Mouse (Mus musculus) forebrain, postnatal 0 days (tissue): ENCODE measurements at regions not wholly inside any gene's neighbourhood (a gene's known extent, or its start where the extent isn't known, plus 50 kb on each side); places are given as distances from the start of the nearest gene placed in this dataset.

Experiments
- ATAC-seq: fragments of 200-750 bp; cut with Nextera tagmentation; 2 replicates; pipeline ENCODE4 v1.8.0; 2017; ENCODE audit warnings: mild to moderate bottlenecking, moderate library complexity
- DNase-seq: peaks from one replicate; pipeline ENCODE4 v3.0.0-alpha.2; 2015
- H3K27ac ChIP-seq: fragments of 300-500 bp; sonication (generic); 2 replicates; pipeline ENCODE4 v1.5.1; 2014; ENCODE audit warnings: low read depth, mild to moderate bottlenecking, antibody characterized with exemption, low read length, moderate library complexity, mixed read lengths
- H3K27me3 ChIP-seq: fragments of 300-500 bp; sonication (generic); 2 replicates; pipeline ENCODE4 v1.6.1; 2014; ENCODE audit warnings: mild to moderate bottlenecking, low read length, mixed read lengths; ENCODE audit not compliant: insufficient read depth
- H3K36me3 ChIP-seq: fragments of 300-500 bp; sonication (generic); 2 replicates; pipeline ENCODE4 v1.6.1; 2014; ENCODE audit warnings: mild to moderate bottlenecking, moderate library complexity; ENCODE audit not compliant: insufficient read depth
- H3K4me1 ChIP-seq: fragments of 300-500 bp; sonication (generic); 2 replicates; pipeline ENCODE4 v1.6.1; 2014; ENCODE audit warnings: antibody characterized with exemption; ENCODE audit not compliant: insufficient read depth
- H3K4me2 ChIP-seq: fragments of 300-500 bp; sonication (generic); 2 replicates; pipeline ENCODE4 v1.6.1; 2014; ENCODE audit warnings: low read depth, mild to moderate bottlenecking, moderate library complexity
- H3K4me3 ChIP-seq: fragments of 300-500 bp; sonication (generic); 2 replicates; pipeline ENCODE4 v1.5.1; 2014; ENCODE audit warnings: low read depth, low read length, mixed read lengths
- H3K9ac ChIP-seq: fragments of 300-500 bp; sonication (generic); 2 replicates; pipeline ENCODE4 v1.6.1; 2014; ENCODE audit warnings: mild to moderate bottlenecking
- H3K9me3 ChIP-seq: fragments of 300-500 bp; sonication (generic); 2 replicates; pipeline ENCODE4 v1.6.1; 2016; ENCODE audit warnings: low read length
- CTCF ChIP-seq: sonication (generic); IDR thresholded peaks from 2 replicates; pipeline ENCODE4 v1.5.1; 2016; ENCODE audit warnings: antibody characterized with exemption, control low read depth, low read depth
- WGBS: fragments of 180-500 bp; shearing (Covaris S2); extraction: QIAGEN DNeasy Blood & Tissue Kit; methylation state at CpG from one replicate; pipeline ENCODE4 v1.1.7; 2014; 5-methylcytosine and 5-hydroxymethylcytosine counted together

- no peaks in the 10 kb centered on the region for H3K36me3 ChIP-seq
- DNase-seq (no peak), ATAC-seq (no peak)
- no peak overlapping the region for H3K4me3 ChIP-seq
- H3K27ac ChIP-seq, result no peak overlapping the region
- H3K9ac ChIP-seq, result no peak overlapping the region
- no peaks in the 10 kb centered on the region for H3K9me3 ChIP-seq
- TF ChIP-seq CTCF, result peak; percentile 27; the same call in 1 of the 2 replicates
- 30% methylated on average over 1 of the region's 1 CpGs for WGBS
- H3K4me1 ChIP-seq, result no peaks in the 10 kb centered on the region
- H3K4me2 ChIP-seq, result no peak overlapping the region
- no peaks in the 10 kb centered on the region for H3K27me3 ChIP-seq
Observed at GRCm38 (mm10) chr15:67983253-67983652, 1482.5 kb upstream of the Lrrc6 start.

- TF ChIP-seq CTCF, result no peak
- no peak overlapping the region for H3K4me2 ChIP-seq
- H3K27ac ChIP-seq, result no peak overlapping the region
- H3K4me3 ChIP-seq, result no peak overlapping the region
- no peaks in the 10 kb centered on the region for H3K4me1 ChIP-seq
- no peaks in the 10 kb centered on the region for H3K36me3 ChIP-seq
- H3K27me3 ChIP-seq, result no peaks in the 10 kb centered on the region
- WGBS, result 65% methylated on average over 3 of the region's 3 CpGs
- no peak overlapping the region for H3K9ac ChIP-seq
- no peaks in the 10 kb centered on the region for H3K9me3 ChIP-seq
- ATAC-seq, result peak; percentile 57; the same call in 1 of the 2 replicates
- peak; percentile 35 for DNase-seq
Observed at GRCm38 (mm10) chr15:67981876-67982275, 1481.2 kb upstream of the Lrrc6 start.

DNA sequence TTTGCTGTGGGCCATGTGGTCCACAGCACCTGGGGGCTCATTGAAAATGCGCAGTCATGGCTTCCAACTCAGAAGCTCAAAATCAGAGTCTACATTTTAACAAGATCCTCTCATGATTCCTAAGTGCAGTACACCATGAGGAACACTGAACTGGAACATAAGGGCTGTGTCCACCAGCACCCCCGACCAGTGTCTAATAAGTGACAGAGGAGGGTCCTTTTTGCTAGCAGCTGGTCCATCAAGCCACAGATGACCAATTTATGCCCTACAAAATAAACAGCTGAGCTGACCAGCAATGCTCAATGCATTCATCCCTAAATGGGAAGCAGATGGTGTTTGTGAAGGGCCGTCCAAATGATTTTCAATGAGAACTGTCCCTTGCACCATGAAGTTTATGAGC lies 1478.7 kb upstream of the Lrrc6 start:
- no peaks in the 10 kb centered on the region for H3K27me3 ChIP-seq
- no peaks in the 10 kb centered on the region for H3K36me3 ChIP-seq
- no peak for ATAC-seq
- H3K4me2 ChIP-seq, result no peak overlapping the region
- no peak overlapping the region for H3K27ac ChIP-seq
- no peaks in the 10 kb centered on the region for H3K4me1 ChIP-seq
- no peak overlapping the region for H3K4me3 ChIP-seq
- H3K9me3 ChIP-seq, result no peaks in the 10 kb centered on the region
- 81% methylated on average over 3 of the region's 3 CpGs for WGBS
- no peak for DNase-seq
- H3K9ac ChIP-seq, result no peak overlapping the region
- TF ChIP-seq CTCF, result no peak

DNA sequence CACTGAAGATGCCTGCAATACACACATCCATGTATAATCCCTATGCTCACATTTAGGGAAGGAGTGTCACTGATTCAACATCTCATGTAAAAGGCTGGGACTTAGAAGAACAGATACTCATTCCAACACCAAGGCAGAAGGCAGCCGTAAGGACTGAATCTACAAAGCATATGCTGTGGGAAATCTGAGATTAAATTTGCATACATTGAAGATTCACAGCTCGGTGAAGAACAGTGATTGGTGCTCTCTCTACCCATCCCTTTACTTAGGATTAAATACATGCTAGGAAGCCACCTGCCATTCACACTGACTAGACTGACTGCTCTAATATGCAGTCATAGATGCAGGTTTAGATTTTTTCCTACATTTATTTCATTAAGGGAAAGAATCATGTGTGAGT lies 1476.5 kb upstream of the Lrrc6 start:
- WGBS, result 58% methylated on average over 2 of the region's 2 CpGs
- Histone ChIP-seq H3K27ac (no peak overlapping the region), H3K36me3 (no peaks in the 10 kb centered on the region), H3K9me3 (no peaks in the 10 kb centered on the region), H3K27me3 (no peaks in the 10 kb centered on the region), H3K4me2 (no peak overlapping the region), H3K9ac (no peak overlapping the region), H3K4me3 (no peak overlapping the region), H3K4me1 (no peaks in the 10 kb centered on the region)
- DNase-seq, result peak; percentile 53
- ATAC-seq, result peak; percentile 75
- no peak for TF ChIP-seq CTCF

GRCm38 (mm10) chr15:67971998-67972397 lies 1471.3 kb upstream of the Lrrc6 start:
- Histone ChIP-seq H3K9me3 (no peaks in the 10 kb centered on the region), H3K4me1 (no peaks in the 10 kb centered on the region), H3K27ac (no peak overlapping the region), H3K4me2 (no peak overlapping the region), H3K36me3 (no peaks in the 10 kb centered on the region), H3K9ac (no peak overlapping the region), H3K27me3 (no peaks in the 10 kb centered on the region), H3K4me3 (no peak overlapping the region)
- no peak for DNase-seq
- no peak for ATAC-seq
- no peak for TF ChIP-seq CTCF
- 75% methylated on average over 3 of the region's 3 CpGs for WGBS

GRCm38 (mm10) chr15:67954216-67954615 lies 1453.5 kb upstream of the Lrrc6 start:
- TF ChIP-seq CTCF, result no peak
- WGBS, result 57% methylated on average over 2 of the region's 2 CpGs
- Histone ChIP-seq H3K4me1 (0 out of 2 replicates have a peak, but pooled peaks cover 6% of the 10 kb centered on the region), H3K9me3 (no peaks in the 10 kb centered on the region), H3K27me3 (no peaks in the 10 kb centered on the region), H3K4me3 (no peak overlapping the region), H3K27ac (no peak overlapping the region), H3K36me3 (no peaks in the 10 kb centered on the region), H3K4me2 (no peak overlapping the region), H3K9ac (no peak overlapping the region)
- DNase-seq (no peak), ATAC-seq (no peak)

DNA sequence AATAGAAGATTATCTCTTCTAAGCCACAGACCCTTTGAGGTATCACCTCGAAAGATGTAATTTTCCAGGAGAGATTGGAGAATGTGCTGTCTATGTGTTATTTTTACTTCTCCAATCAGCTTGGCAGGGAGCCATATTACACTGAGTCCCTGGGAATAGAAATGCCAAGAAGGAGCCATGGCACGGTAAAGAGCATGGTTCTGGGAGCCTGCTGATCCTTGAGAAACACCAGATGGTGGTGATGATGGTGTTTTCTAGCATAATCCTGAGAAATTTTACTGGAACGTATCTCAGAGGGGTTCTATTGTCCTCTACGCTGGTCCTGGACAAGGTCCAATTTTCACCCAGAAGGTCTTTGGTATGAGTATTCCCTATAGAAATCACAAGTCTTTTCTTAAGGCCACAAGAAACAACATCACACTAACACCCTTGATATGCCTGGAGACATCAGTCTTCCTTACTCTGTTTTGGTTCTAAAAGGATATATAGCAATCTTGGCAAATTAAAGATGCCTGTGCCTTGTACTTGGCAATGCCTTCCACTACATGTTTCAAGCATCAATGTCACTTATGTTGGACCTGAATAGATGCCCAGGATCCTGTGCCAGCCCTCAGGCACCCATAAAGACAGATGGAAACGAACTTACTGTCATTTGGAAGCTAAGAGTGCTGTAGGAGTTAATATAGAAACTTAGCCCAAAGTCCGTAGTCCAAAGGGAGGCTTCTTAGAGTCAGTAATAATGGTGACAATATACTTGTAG lies 1449.8 kb upstream of the Lrrc6 start:
- H3K4me1 ChIP-seq, result 0 out of 2 replicates have a peak, but pooled peaks cover 6% of the 10 kb centered on the region
- H3K4me2 ChIP-seq, result no peak overlapping the region
- 43% methylated on average over 6 of the region's 6 CpGs for WGBS
- no peaks in the 10 kb centered on the region for H3K9me3 ChIP-seq
- no peak overlapping the region for H3K9ac ChIP-seq
- no peaks in the 10 kb centered on the region for H3K36me3 ChIP-seq
- ATAC-seq, result peak; percentile 73
- H3K27me3 ChIP-seq, result no peaks in the 10 kb centered on the region
- 0 out of 2 replicates have a peak overlapping the region, but pooled peaks have one; percentile 22 for H3K27ac ChIP-seq
- DNase-seq, result peak; percentile 78
- no peak overlapping the region for H3K4me3 ChIP-seq
- no peak for TF ChIP-seq CTCF
